Mouse (Mus musculus) heart, embryonic 11.5 days (tissue): ENCODE data around the gene Mapkapk2. TPM values are rescaled to one million over a fixed set of nuclear protein-coding genes. Genes with fewer than 3 reads are reported as not detected.

Experiments
- ATAC-seq: fragments of 200-750 bp; cut with Nextera tagmentation; replicated peaks from 2 replicates; pipeline ENCODE4 v1.8.0; 2017; ENCODE audit warnings: moderate library complexity; ENCODE audit not compliant: insufficient number of reproducible peaks, low FRiP score, low TSS enrichment
- H3K27ac ChIP-seq: fragments of 300-500 bp; sonication (generic); 2 replicates; pipeline ENCODE4 v1.5.1; 2014; ENCODE audit warnings: mild to moderate bottlenecking, low read depth, low read length
- H3K27me3 ChIP-seq: fragments of 300-500 bp; sonication (generic); 2 replicates; pipeline ENCODE4 v1.6.1; 2014; ENCODE audit warnings: mild to moderate bottlenecking, low read length, mixed read lengths; ENCODE audit not compliant: control insufficient read depth, insufficient read depth
- H3K36me3 ChIP-seq: fragments of 300-500 bp; sonication (generic); 2 replicates; pipeline ENCODE4 v1.6.1; 2014; ENCODE audit warnings: mild to moderate bottlenecking, low read length, moderate library complexity, mixed read lengths; ENCODE audit not compliant: control insufficient read depth, insufficient read depth
- H3K4me1 ChIP-seq: fragments of 300-500 bp; sonication (generic); 2 replicates; pipeline ENCODE4 v1.6.1; 2014; ENCODE audit warnings: low read length; ENCODE audit not compliant: control insufficient read depth, insufficient read depth
- H3K4me2 ChIP-seq: fragments of 300-500 bp; sonication (generic); 2 replicates; pipeline ENCODE4 v1.6.1; 2014; ENCODE audit warnings: mild to moderate bottlenecking, moderate library complexity
- H3K4me3 ChIP-seq: fragments of 300-500 bp; sonication (generic); 2 replicates; pipeline ENCODE4 v1.5.1; 2014; ENCODE audit warnings: low read depth, low read length
- H3K9ac ChIP-seq: fragments of 300-500 bp; sonication (generic); 2 replicates; pipeline ENCODE4 v1.6.1; 2014; ENCODE audit warnings: mild to moderate bottlenecking, low read depth, low read length, moderate library complexity
- H3K9me3 ChIP-seq: fragments of 300-500 bp; sonication (generic); replicated peaks from 2 replicates; pipeline ENCODE4 v1.6.1; 2016; ENCODE audit warnings: low read length; ENCODE audit not compliant: control insufficient read depth
- WGBS: fragments of 180-500 bp; shearing (Covaris S2); extraction: QIAGEN DNeasy Blood & Tissue Kit; methylation state at CpG from one replicate; pipeline ENCODE4 v1.1.7; 2014; ENCODE audit not compliant: insufficient replicate concordance; 5-methylcytosine and 5-hydroxymethylcytosine counted together
- polyA plus RNA-seq: library from polyadenylated mRNA; unstranded; fragments of >200 nt; fragmentation: Nextera tagmentation; extraction: Ambion mirVana; gene quantifications from 2 replicates; pipeline ENCODE4 v1.2.1, GENCODE M21; 2014

Mapkapk2 gene
- polyA plus RNA-seq, 1 experiment from 2014 or later: 57.6 TPM

- H3K9ac ChIP-seq: no peak overlapping the region
- no peak for ATAC-seq
- no peaks in the 10 kb centered on the region for H3K27me3 ChIP-seq
- H3K9me3 ChIP-seq: no peaks in the 10 kb centered on the region
- H3K36me3 ChIP-seq: no peaks in the 10 kb centered on the region
- no peak overlapping the region for H3K4me2 ChIP-seq
- peaks cover 93% of the 10 kb centered on the region for H3K4me1 ChIP-seq
- H3K27ac ChIP-seq: no peak overlapping the region
- 49% methylated on average over 5 of the region's 5 CpGs for WGBS
- H3K4me3 ChIP-seq: no peak overlapping the region
These were observed 14.5 kb downstream of the Mapkapk2 start for GRCm38 (mm10) chr1:131083122-131083521.

GRCm38 (mm10) chr1:131080686-131081085, 16.9 kb downstream of the Mapkapk2 start:
- no peak overlapping the region for H3K27ac ChIP-seq
- H3K9ac ChIP-seq: no peak overlapping the region
- peaks cover 81% of the 10 kb centered on the region for H3K4me1 ChIP-seq
- H3K36me3 ChIP-seq: 0 out of 2 replicates have a peak, but pooled peaks cover 2% of the 10 kb centered on the region
- H3K27me3 ChIP-seq: no peaks in the 10 kb centered on the region
- no peak overlapping the region for H3K4me3 ChIP-seq
- no peak for ATAC-seq
- no peaks in the 10 kb centered on the region for H3K9me3 ChIP-seq
- WGBS: 83% methylated on average over 1 of the region's 1 CpGs
- H3K4me2 ChIP-seq: no peak overlapping the region

- H3K9me3 ChIP-seq: no peaks in the 10 kb centered on the region
- no peak overlapping the region for H3K4me3 ChIP-seq
- H3K4me1 ChIP-seq: peaks cover 81% of the 10 kb centered on the region
- 0 out of 2 replicates have a peak, but pooled peaks cover 2% of the 10 kb centered on the region for H3K36me3 ChIP-seq
- WGBS: 66% methylated on average over 4 of the region's 4 CpGs
- no peak for ATAC-seq
- H3K27me3 ChIP-seq: no peaks in the 10 kb centered on the region
- H3K9ac ChIP-seq: no peak overlapping the region
- H3K4me2 ChIP-seq: no peak overlapping the region
- no peak overlapping the region for H3K27ac ChIP-seq
These were observed 17.9 kb downstream of the Mapkapk2 start for GRCm38 (mm10) chr1:131079762-131080161.

- no peak for ATAC-seq
- Histone ChIP-seq H3K27ac (no peak overlapping the region), H3K27me3 (no peaks in the 10 kb centered on the region), H3K9me3 (no peaks in the 10 kb centered on the region), H3K4me3 (no peak overlapping the region), H3K4me2 (no peak overlapping the region), H3K4me1 (peaks cover 82% of the 10 kb centered on the region), H3K36me3 (0 out of 2 replicates have a peak, but pooled peaks cover 2% of the 10 kb centered on the region), H3K9ac (no peak overlapping the region)
- WGBS: 64% methylated on average over 3 of the region's 3 CpGs
These were observed 18.8 kb downstream of the Mapkapk2 start for GRCm38 (mm10) chr1:131078761-131079330.

GRCm38 (mm10) chr1:131075098-131075791, 22.4 kb downstream of the Mapkapk2 start:
- Histone ChIP-seq H3K4me3 (no peak overlapping the region), H3K27ac (no peak overlapping the region), H3K9ac (no peak overlapping the region), H3K36me3 (0 out of 2 replicates have a peak, but pooled peaks cover 2% of the 10 kb centered on the region), H3K9me3 (no peaks in the 10 kb centered on the region), H3K4me1 (peaks cover 67% of the 10 kb centered on the region), H3K4me2 (no peak overlapping the region), H3K27me3 (no peaks in the 10 kb centered on the region)
- no peak for ATAC-seq
- 79% methylated on average over 7 of the region's 7 CpGs for WGBS

- H3K27me3 ChIP-seq: no peaks in the 10 kb centered on the region
- H3K4me2 ChIP-seq: peak overlapping the region; percentile 25; the same call in 1 of the 2 replicates
- peak overlapping the region; percentile 64 for H3K27ac ChIP-seq
- ATAC-seq: peak; percentile 75; the same call in 1 of the 2 replicates
- no peaks in the 10 kb centered on the region for H3K9me3 ChIP-seq
- H3K4me1 ChIP-seq: peaks cover 60% of the 10 kb centered on the region
- no peak overlapping the region for H3K4me3 ChIP-seq
- 0 out of 2 replicates have a peak, but pooled peaks cover 2% of the 10 kb centered on the region for H3K36me3 ChIP-seq
- H3K9ac ChIP-seq: no peak overlapping the region
- WGBS: 29% methylated on average over 8 of the region's 8 CpGs
These were observed 23.1 kb downstream of the Mapkapk2 start for GRCm38 (mm10) chr1:131074524-131074938.

- H3K4me3 ChIP-seq: no peak overlapping the region
- 82% methylated on average over 7 of the region's 7 CpGs for WGBS
- no peaks in the 10 kb centered on the region for H3K27me3 ChIP-seq
- H3K36me3 ChIP-seq: peaks cover 2% of the 10 kb centered on the region; the same call in 1 of the 2 replicates
- H3K9ac ChIP-seq: no peak overlapping the region
- peaks cover 50% of the 10 kb centered on the region for H3K4me1 ChIP-seq
- no peak overlapping the region for H3K27ac ChIP-seq
- ATAC-seq: no peak
- H3K9me3 ChIP-seq: no peaks in the 10 kb centered on the region
- H3K4me2 ChIP-seq: no peak overlapping the region
These were observed 25.1 kb downstream of the Mapkapk2 start for GRCm38 (mm10) chr1:131072376-131072990.

GRCm38 (mm10) chr1:131069010-131069409, 28.6 kb downstream of the Mapkapk2 start:
- H3K9ac ChIP-seq: no peak overlapping the region
- H3K27ac ChIP-seq: no peak overlapping the region
- H3K9me3 ChIP-seq: no peaks in the 10 kb centered on the region
- no peak overlapping the region for H3K4me3 ChIP-seq
- no peak overlapping the region for H3K4me2 ChIP-seq
- no peaks in the 10 kb centered on the region for H3K27me3 ChIP-seq
- no peak for ATAC-seq
- WGBS: 88% methylated on average over 7 of the region's 7 CpGs
- peaks cover 3% of the 10 kb centered on the region; the same call in 1 of the 2 replicates for H3K36me3 ChIP-seq
- peaks cover 34% of the 10 kb centered on the region for H3K4me1 ChIP-seq
